31 mouse cellular contexts compared by ENCODE assay signal in the genomic region with DNA sequence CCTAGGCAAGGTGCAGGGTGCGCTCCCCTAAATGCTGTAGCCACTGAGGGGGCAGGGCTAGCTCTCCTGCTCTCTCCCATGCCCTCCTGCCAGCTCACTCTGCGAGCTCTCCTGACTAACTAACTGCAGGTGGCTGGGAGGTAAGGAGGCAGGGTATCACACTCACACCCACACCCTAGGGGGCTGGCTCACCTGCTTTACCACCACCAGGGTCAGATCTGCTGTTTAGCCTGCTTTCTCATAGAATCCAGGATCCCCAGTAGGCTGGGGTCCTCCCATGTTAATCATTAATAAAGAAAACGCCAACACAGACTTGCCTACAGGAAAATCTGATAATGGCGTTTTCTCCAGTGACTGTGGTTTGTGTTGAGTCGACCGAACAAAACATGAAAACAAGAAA. TPM values are rescaled to one million over a fixed set of nuclear protein-coding genes. Genes with fewer than 3 reads are reported as not detected.
DNase-seq lines count a peak whose midpoint lies in the region; ATAC-seq and TF ChIP-seq lines count a peak whose summit lies in the region.
"Had no signal": no experiment of that assay in that cellular context is flagged by ENCODE, and none has a peak within 500 bp of the region (broad histone marks: within the 10 kb centered on the region; RNA-seq: fewer than 3 reads in every experiment).

No protein-coding gene starts in this region.

- DNase-seq in kidney, adult 18-20 months, result no peak
- no peak for DNase-seq in stomach, postnatal 0 days (ENCODE audit: low spot score)
- DNase-seq in liver, postnatal 0 days, result no peak
- DNase-seq in layer of hippocampus, postnatal 25 days (ENCODE audit: extremely low spot score in 1 of 2, low spot score in 1 of 2), result no peak
- DNase-seq in spleen, adult 12 weeks (ENCODE audit: low spot score), result no peak
- DNase-seq: adrenal gland, postnatal 25 days; cerebellum, adult 8-10 months; forebrain, postnatal 0 days; gastrocnemius, postnatal 25 days; heart, adult 2 months; kidney, postnatal 10 days; lung, embryonic 14.5 days; lung, postnatal 4 days; retina, postnatal 1 day; right cerebral cortex, postnatal 25 days; thymus, adult 2 months; thymus, postnatal 4 days had no signal

- peak; percentile 81 for ATAC-seq in kidney, embryonic 14.5 days (ENCODE audit: low FRiP score, low TSS enrichment)
- ATAC-seq in stomach, embryonic 14.5 days (ENCODE audit: insufficient number of reproducible peaks, insufficient read depth, low FRiP score, low read depth), result peak; percentile 80
- no peak; the same call in 1 of the 2 replicates for ATAC-seq in stomach, postnatal 0 days (ENCODE audit: low FRiP score, low TSS enrichment)
- 0 out of 2 replicates have a peak, but pooled peaks have one; percentile 21 for ATAC-seq in liver, postnatal 0 days
- ATAC-seq: CD4-positive, CD25-positive, alpha-beta regulatory T cell, adult 4 months; forebrain, postnatal 0 days; midbrain, embryonic 16.5 days had no signal

- TF ChIP-seq EP300 in stomach, postnatal 0 days (optimal IDR thresholded peaks at IDR 0.05), result no peak
- TF ChIP-seq EP300 in liver, postnatal 0 days (IDR thresholded peaks at IDR 0.05; ENCODE audit: low read depth), result no peak

- H3K4me3 ChIP-seq in kidney, embryonic 14.5 days (ENCODE audit: low read length), result no peak overlapping the region
- no peak overlapping the region for H3K4me3 ChIP-seq in stomach, embryonic 14.5 days (ENCODE audit: low read depth, low read length)
- H3K4me3 ChIP-seq in stomach, postnatal 0 days (ENCODE audit: low read depth, low read length), result no peak overlapping the region
- H3K4me3 ChIP-seq in liver, postnatal 0 days (ENCODE audit: low read depth, low read length), result no peak overlapping the region
- H3K4me3 ChIP-seq: heart, adult 2 months; heart, embryonic 13.5 days; hindbrain, embryonic 12.5 days; limb, embryonic 13.5 days; myocyte; neural tube, embryonic 13.5 days had no signal

- H3K27me3 ChIP-seq in kidney, embryonic 14.5 days (ENCODE audit: control insufficient read depth, insufficient read depth, low read length), result no peaks in the 10 kb centered on the region
- no peaks in the 10 kb centered on the region for H3K27me3 ChIP-seq in stomach, embryonic 14.5 days (ENCODE audit: control insufficient read depth, insufficient read depth, low read length)
- H3K27me3 ChIP-seq in stomach, postnatal 0 days (ENCODE audit: control insufficient read depth, insufficient read depth, low read length), result no peaks in the 10 kb centered on the region
- H3K27me3 ChIP-seq in liver, postnatal 0 days (ENCODE audit: insufficient read depth, low read length), result no peaks in the 10 kb centered on the region
- H3K27me3 ChIP-seq: heart, embryonic 13.5 days; hindbrain, embryonic 12.5 days; limb, embryonic 13.5 days; neural tube, embryonic 13.5 days had no signal

- TF ChIP-seq CTCF in stomach, postnatal 0 days (IDR thresholded peaks at IDR 0.05; ENCODE audit: low read depth), result no peak
- TF ChIP-seq CTCF in liver, postnatal 0 days (IDR thresholded peaks at IDR 0.05; ENCODE audit: low read depth), result no peak

- H3K4me1 ChIP-seq in kidney, embryonic 14.5 days (ENCODE audit: control insufficient read depth, insufficient read depth, low read length), result peaks cover 4% of the 10 kb centered on the region; the same call in 1 of the 2 replicates
- no peaks in the 10 kb centered on the region for H3K4me1 ChIP-seq in stomach, embryonic 14.5 days (ENCODE audit: control insufficient read depth, insufficient read depth, low read length)
- H3K4me1 ChIP-seq in stomach, postnatal 0 days (replicated peaks; ENCODE audit: control insufficient read depth, insufficient read depth), result no peaks in the 10 kb centered on the region
- H3K4me1 ChIP-seq in liver, postnatal 0 days (ENCODE audit: insufficient read depth), result peaks cover 10% of the 10 kb centered on the region; the same call in 1 of the 2 replicates
- H3K4me1 ChIP-seq: heart, embryonic 13.5 days; limb, embryonic 13.5 days had no signal

- no peaks in the 10 kb centered on the region for H3K9me3 ChIP-seq in kidney, embryonic 14.5 days (ENCODE audit: control insufficient read depth, low read length)
- H3K9me3 ChIP-seq in stomach, embryonic 14.5 days (ENCODE audit: control insufficient read depth, low read depth, low read length), result no peaks in the 10 kb centered on the region
- H3K9me3 ChIP-seq in stomach, postnatal 0 days (ENCODE audit: control insufficient read depth, low read length), result no peaks in the 10 kb centered on the region
- no peaks in the 10 kb centered on the region for H3K9me3 ChIP-seq in liver, postnatal 0 days (ENCODE audit: low read length)
- H3K9me3 ChIP-seq: heart, embryonic 13.5 days; hindbrain, embryonic 12.5 days; limb, embryonic 13.5 days; neural tube, embryonic 13.5 days had no signal

- H3K36me3 ChIP-seq in kidney, embryonic 14.5 days (ENCODE audit: control insufficient read depth, insufficient read depth, low read length), result peaks cover 85% of the 10 kb centered on the region
- peaks cover 76% of the 10 kb centered on the region for H3K36me3 ChIP-seq in stomach, embryonic 14.5 days (ENCODE audit: control insufficient read depth, insufficient read depth, low read length)
- peaks cover 25% of the 10 kb centered on the region for H3K36me3 ChIP-seq in stomach, postnatal 0 days (ENCODE audit: control insufficient read depth, insufficient read depth, low read length)
- H3K36me3 ChIP-seq in liver, postnatal 0 days (replicated peaks; ENCODE audit: insufficient read depth, low read length), result peaks cover 60% of the 10 kb centered on the region

- no peak overlapping the region for H3K9ac ChIP-seq in kidney, embryonic 14.5 days (ENCODE audit: low read depth, low read length)
- H3K9ac ChIP-seq in stomach, embryonic 14.5 days (replicated peaks; ENCODE audit: low read depth, low read length), result no peak overlapping the region
- no peak overlapping the region for H3K9ac ChIP-seq in stomach, postnatal 0 days (ENCODE audit: low read length)
- H3K9ac ChIP-seq in liver, postnatal 0 days (replicated peaks), result no peak overlapping the region
- H3K9ac ChIP-seq: forebrain, postnatal 0 days; heart, embryonic 13.5 days; hindbrain, embryonic 12.5 days; limb, embryonic 13.5 days; lung, embryonic 14.5 days; neural tube, embryonic 13.5 days had no signal

- H3K4me2 ChIP-seq in kidney, embryonic 14.5 days (replicated peaks; ENCODE audit: low read depth, low read length), result no peak overlapping the region
- no peak overlapping the region for H3K4me2 ChIP-seq in stomach, embryonic 14.5 days (replicated peaks; ENCODE audit: low read depth, low read length)
- no peak overlapping the region for H3K4me2 ChIP-seq in stomach, postnatal 0 days (replicated peaks; ENCODE audit: low read depth)
- H3K4me2 ChIP-seq in liver, postnatal 0 days (ENCODE audit: low read depth, low read length), result no peak overlapping the region
- H3K4me2 ChIP-seq: heart, embryonic 13.5 days; hindbrain, embryonic 12.5 days; limb, embryonic 13.5 days; lung, embryonic 14.5 days; neural tube, embryonic 13.5 days had no signal

- 75% methylated on average over 6 of the region's 6 CpGs for WGBS in kidney, embryonic 14.5 days
- 59% methylated on average over 6 of the region's 6 CpGs for WGBS in stomach, embryonic 14.5 days
- 57% methylated on average over 6 of the region's 6 CpGs for WGBS in stomach, postnatal 0 days
- WGBS in liver, postnatal 0 days (ENCODE audit: insufficient replicate concordance), result 60% methylated on average over 6 of the region's 6 CpGs

- H3K27ac ChIP-seq in kidney, embryonic 14.5 days (ENCODE audit: low read depth, low read length), result peak overlapping the region; percentile 63; the same call in 1 of the 2 replicates
- H3K27ac ChIP-seq in stomach, embryonic 14.5 days (ENCODE audit: low read length), result peak overlapping the region; percentile 61; the same call in 1 of the 2 replicates
- H3K27ac ChIP-seq in stomach, postnatal 0 days (replicated peaks), result no peak overlapping the region
- no peak overlapping the region for H3K27ac ChIP-seq in liver, postnatal 0 days (ENCODE audit: low read depth)
- H3K27ac ChIP-seq: heart, adult 2 months; heart, embryonic 13.5 days; hindbrain, embryonic 12.5 days; limb, embryonic 13.5 days; neural tube, embryonic 13.5 days had no signal

RNA-seq across cellular contexts. Expression of gene Adam30, which starts 41.1 kb away (rescaled TPM):
- 0.06 TPM in 1 of 2 replicates, not detected in the other for polyA plus RNA-seq in kidney, embryonic 14.5 days (2014; fragmentation: Nextera tagmentation; extraction: Ambion mirVana)
- polyA plus RNA-seq in stomach, embryonic 14.5 days (2014; fragmentation: Nextera tagmentation; extraction: Ambion mirVana), result 0.14 TPM in 1 of 2 replicates, not detected in the other
- polyA plus RNA-seq in stomach, postnatal 0 days (2015; fragmentation: Nextera tagmentation; extraction: Ambion mirVana), result not detected in 2 replicates
- polyA plus RNA-seq in liver, postnatal 0 days (2015; fragmentation: Nextera tagmentation; extraction: Ambion mirVana), result not detected in 2 replicates
- not detected for total RNA-seq in layer of hippocampus, postnatal 25 days (2021)
- total RNA-seq: adrenal gland, postnatal 25 days; forebrain, postnatal 0 days; gastrocnemius, postnatal 25 days; heart, adult 2 months; heart, postnatal 25 days; left cerebral cortex, postnatal 14 days had no signal
- polyA plus RNA-seq: brain, embryonic 14.5 days; CD4-positive, CD25-positive, alpha-beta regulatory T cell, adult 4 months; forebrain, embryonic 11.5 days; forebrain, postnatal 0 days; heart, embryonic 13.5 days; hindbrain, embryonic 12.5 days; limb, embryonic 13.5 days; lung, embryonic 14.5 days; midbrain, embryonic 16.5 days; myocyte; neural tube, embryonic 13.5 days; spleen, adult 2 months; thymus, adult 2 months had no signal

Comparison
In these comparisons a context has a peak if more than half of its experiments do, and no peak if none do; other contexts are left out.
1. H3K27ac ChIP-seq: peak in kidney, embryonic 14.5 days (single experiment) and stomach, embryonic 14.5 days (single experiment); none in stomach, postnatal 0 days (single experiment) and liver, postnatal 0 days (single experiment).